Mouse (Mus musculus): ENCODE data around the gene Noxo1. TPM values are rescaled to one million over a fixed set of nuclear protein-coding genes. Genes with fewer than 3 reads are reported as not detected.

The Noxo1 gene
- total RNA-seq, 2 experiments from 2014 or later, result 0.62 to 1.5 TPM

GRCm38 (mm10) chr17:24737135-24737810 lies 41.2 kb downstream of the Noxo1 start:
- ATAC-seq (ENCODE audit: poor library complexity, severe bottlenecking), result peak; percentile 51

- no peak for ATAC-seq (ENCODE audit: poor library complexity, severe bottlenecking)
Observed at GRCm38 (mm10) chr17:24738238-24738637, 42.2 kb downstream of the Noxo1 start.

DNA sequence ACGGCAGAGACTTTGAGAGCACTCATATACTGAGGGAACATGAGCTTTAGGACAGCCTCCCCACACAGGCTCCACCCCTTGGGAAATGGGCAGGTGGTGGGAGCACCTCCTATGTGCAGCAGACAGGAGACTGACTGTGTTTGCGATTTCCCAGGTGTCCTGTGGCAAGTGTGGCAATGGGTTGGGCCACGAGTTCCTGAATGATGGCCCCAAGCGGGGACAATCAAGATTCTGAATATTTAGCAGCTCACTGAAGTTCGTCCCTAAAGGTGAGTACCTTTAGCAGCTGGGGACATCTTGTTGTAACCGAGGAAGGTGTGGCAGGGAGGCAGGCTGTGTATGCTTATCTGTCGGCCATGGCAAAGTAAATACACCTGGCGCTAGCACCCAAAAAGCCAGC lies 43.9 kb downstream of the Noxo1 start:
- ATAC-seq (ENCODE audit: poor library complexity, severe bottlenecking), result no peak

DNA sequence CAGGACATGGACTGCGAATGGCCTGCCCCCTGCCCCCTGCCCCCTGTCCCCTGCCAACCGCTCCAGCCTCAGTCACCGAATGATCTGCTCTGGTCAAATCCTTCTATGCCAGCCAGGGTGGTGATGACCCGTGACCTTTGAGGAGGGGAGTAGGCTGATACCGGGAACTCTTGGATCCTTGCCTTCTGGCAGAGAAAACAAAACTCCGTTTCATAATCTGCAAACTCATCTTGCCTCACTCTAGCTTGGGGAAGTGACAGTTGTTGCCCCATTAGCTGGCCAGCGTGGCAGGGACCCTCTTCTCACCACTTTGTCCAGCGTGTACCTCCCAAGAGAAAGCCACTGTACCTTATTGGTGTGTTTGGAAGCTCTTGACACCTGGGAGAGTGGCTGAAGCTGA lies 46.3 kb downstream of the Noxo1 start:
- peak; percentile 45 for ATAC-seq (ENCODE audit: poor library complexity, severe bottlenecking)

- ATAC-seq (ENCODE audit: poor library complexity, severe bottlenecking), result no peak
Observed at GRCm38 (mm10) chr17:24743896-24744295, 47.9 kb downstream of the Noxo1 start.

- ATAC-seq (ENCODE audit: poor library complexity, severe bottlenecking), result no peak
Observed at GRCm38 (mm10) chr17:24744381-24744780, 48.3 kb downstream of the Noxo1 start.

GRCm38 (mm10) chr17:24745526-24746497 lies 49.8 kb downstream of the Noxo1 start:
- ATAC-seq (ENCODE audit: poor library complexity, severe bottlenecking), result peak; percentile 77

- no peak for ATAC-seq (ENCODE audit: poor library complexity, severe bottlenecking)
Observed at GRCm38 (mm10) chr17:24746986-24747385, 51.0 kb downstream of the Noxo1 start.

Other genes with a start within 250 kb of the Noxo1 start
Only the 30 nearest of the 32 such genes appear.
- 20.7 and 25.5 TPM in 2 replicates for gene Pgp, start 225.8 kb upstream of the Noxo1 start, total RNA-seq (2015)
- 14.5 and 14.6 TPM in 2 replicates for gene Pgp, start 225.8 kb upstream of the Noxo1 start, total RNA-seq (2017)
- gene Bricd5, start 222.3 kb upstream of the Noxo1 start, total RNA-seq (2015), result 0.75 TPM in 1 of 2 replicates, not detected in the other
- gene Bricd5, start 222.3 kb upstream of the Noxo1 start, total RNA-seq (2017), result 0.26 TPM in 1 of 2 replicates, not detected in the other
- gene Mlst8, start 217.2 kb upstream of the Noxo1 start, total RNA-seq (2015), result 12.5 and 14.6 TPM in 2 replicates
- gene Mlst8, start 217.2 kb upstream of the Noxo1 start, total RNA-seq (2017), result 42.3 and 43.2 TPM in 2 replicates
- not detected in 2 replicates for gene Caskin1, start 207.6 kb upstream of the Noxo1 start, total RNA-seq (2015)
- gene Caskin1, start 207.6 kb upstream of the Noxo1 start, total RNA-seq (2017), result not detected in 2 replicates
- gene Traf7, start 168.3 kb upstream of the Noxo1 start, total RNA-seq (2015), result 46.4 and 48.1 TPM in 2 replicates
- 81.3 and 82.8 TPM in 2 replicates for gene Traf7, start 168.3 kb upstream of the Noxo1 start, total RNA-seq (2017)
- 0.42 and 0.57 TPM in 2 replicates for gene Rab26, start 162.0 kb upstream of the Noxo1 start, total RNA-seq (2015)
- 0.95 and 1.1 TPM in 2 replicates for gene Rab26, start 162.0 kb upstream of the Noxo1 start, total RNA-seq (2017)
- gene Pkd1, start 146.4 kb upstream of the Noxo1 start, total RNA-seq (2015), result 7.8 and 10.8 TPM in 2 replicates
- 13.1 and 19.9 TPM in 2 replicates for gene Pkd1, start 146.4 kb upstream of the Noxo1 start, total RNA-seq (2017)
- gene Tsc2, start 63.6 kb upstream of the Noxo1 start, total RNA-seq (2015), result 60.9 and 78.2 TPM in 2 replicates
- 25.5 and 32.4 TPM in 2 replicates for gene Tsc2, start 63.6 kb upstream of the Noxo1 start, total RNA-seq (2017)
- 0.50 and 2.1 TPM in 2 replicates for gene Nthl1, start 63.6 kb upstream of the Noxo1 start, total RNA-seq (2015)
- 3.4 and 4.7 TPM in 2 replicates for gene Nthl1, start 63.6 kb upstream of the Noxo1 start, total RNA-seq (2017)
- gene Slc9a3r2, start 45.9 kb upstream of the Noxo1 start, total RNA-seq (2015), result 0.30 and 1.4 TPM in 2 replicates
- 1.1 and 1.5 TPM in 2 replicates for gene Slc9a3r2, start 45.9 kb upstream of the Noxo1 start, total RNA-seq (2017)
- gene Npw, start 37.8 kb upstream of the Noxo1 start, total RNA-seq (2015), result not detected in 2 replicates
- gene Npw, start 37.8 kb upstream of the Noxo1 start, total RNA-seq (2017), result not detected in 2 replicates
- gene Zfp598, start 26.5 kb upstream of the Noxo1 start, total RNA-seq (2015), result 18.1 and 19.2 TPM in 2 replicates
- gene Zfp598, start 26.5 kb upstream of the Noxo1 start, total RNA-seq (2017), result 12.7 and 17.8 TPM in 2 replicates
- gene Syngr3, start 6.3 kb upstream of the Noxo1 start, total RNA-seq (2015), result not detected in 2 replicates
- not detected in 2 replicates for gene Syngr3, start 6.3 kb upstream of the Noxo1 start, total RNA-seq (2017)
- 18.1 and 21.8 TPM in 2 replicates for gene Gfer, start 78 bp upstream of the Noxo1 start, total RNA-seq (2015)
- gene Gfer, start 78 bp upstream of the Noxo1 start, total RNA-seq (2017), result 31.6 and 36.2 TPM in 2 replicates
- gene Tbl3, start 11.4 kb downstream of the Noxo1 start, total RNA-seq (2015), result 9.1 and 10.3 TPM in 2 replicates
- 15.6 and 21.3 TPM in 2 replicates for gene Tbl3, start 11.4 kb downstream of the Noxo1 start, total RNA-seq (2017)
- not detected in 2 replicates for gene Rnf151, start 21.8 kb downstream of the Noxo1 start, total RNA-seq (2015)
- gene Rnf151, start 21.8 kb downstream of the Noxo1 start, total RNA-seq (2017), result not detected in 2 replicates
- 2,172 and 2,303 TPM in 2 replicates for gene Rps2, start 21.9 kb downstream of the Noxo1 start, total RNA-seq (2015)
- 591 and 664 TPM in 2 replicates for gene Rps2, start 21.9 kb downstream of the Noxo1 start, total RNA-seq (2017)
- gene Ndufb10, start 28.2 kb downstream of the Noxo1 start, total RNA-seq (2015), result 186 and 217 TPM in 2 replicates
- 251 and 266 TPM in 2 replicates for gene Ndufb10, start 28.2 kb downstream of the Noxo1 start, total RNA-seq (2017)
- 0.45 and 0.52 TPM in 2 replicates for gene Rpl3l, start 31.6 kb downstream of the Noxo1 start, total RNA-seq (2015)
- 0.15 and 1.5 TPM in 2 replicates for gene Rpl3l, start 31.6 kb downstream of the Noxo1 start, total RNA-seq (2017)
- gene Msrb1, start 40.4 kb downstream of the Noxo1 start, total RNA-seq (2015), result 1,003 and 1,039 TPM in 2 replicates
- gene Msrb1, start 40.4 kb downstream of the Noxo1 start, total RNA-seq (2017), result 540 and 544 TPM in 2 replicates
- gene Hs3st6, start 56.8 kb downstream of the Noxo1 start, total RNA-seq (2015), result not detected in 2 replicates
- not detected in 2 replicates for gene Hs3st6, start 56.8 kb downstream of the Noxo1 start, total RNA-seq (2017)
- gene Meiob, start 108.1 kb downstream of the Noxo1 start, total RNA-seq (2015), result not detected in 2 replicates
- gene Meiob, start 108.1 kb downstream of the Noxo1 start, total RNA-seq (2017), result 0.33 TPM in 1 of 2 replicates, not detected in the other
- 29.5 and 46.1 TPM in 2 replicates for gene Hagh, start 143.9 kb downstream of the Noxo1 start, total RNA-seq (2015)
- gene Hagh, start 143.9 kb downstream of the Noxo1 start, total RNA-seq (2017), result 22.8 and 25.0 TPM in 2 replicates
- gene Fahd1, start 154.1 kb downstream of the Noxo1 start, total RNA-seq (2015), result 3.7 and 4.0 TPM in 2 replicates
- gene Fahd1, start 154.1 kb downstream of the Noxo1 start, total RNA-seq (2017), result 8.4 and 13.0 TPM in 2 replicates
- not detected in 2 replicates for gene Igfals, start 169.8 kb downstream of the Noxo1 start, total RNA-seq (2015)
- not detected in 2 replicates for gene Igfals, start 169.8 kb downstream of the Noxo1 start, total RNA-seq (2017)
- 74.4 and 76.3 TPM in 2 replicates for gene Nubp2, start 190.1 kb downstream of the Noxo1 start, total RNA-seq (2015)
- gene Nubp2, start 190.1 kb downstream of the Noxo1 start, total RNA-seq (2017), result 39.8 and 43.2 TPM in 2 replicates
- gene Spsb3, start 190.4 kb downstream of the Noxo1 start, total RNA-seq (2015), result 17.1 and 19.8 TPM in 2 replicates
- gene Spsb3, start 190.4 kb downstream of the Noxo1 start, total RNA-seq (2017), result 11.1 and 11.9 TPM in 2 replicates
- 2.2 and 5.8 TPM in 2 replicates for gene Eme2, start 198.9 kb downstream of the Noxo1 start, total RNA-seq (2015)
- gene Eme2, start 198.9 kb downstream of the Noxo1 start, total RNA-seq (2017), result 13.5 and 17.4 TPM in 2 replicates
- 30.0 and 30.1 TPM in 2 replicates for gene Mrps34, start 198.9 kb downstream of the Noxo1 start, total RNA-seq (2015)
- gene Mrps34, start 198.9 kb downstream of the Noxo1 start, total RNA-seq (2017), result 12.9 and 18.9 TPM in 2 replicates
- 27.2 and 28.2 TPM in 2 replicates for gene Nme3, start 200.3 kb downstream of the Noxo1 start, total RNA-seq (2015)
- 40.9 and 45.5 TPM in 2 replicates for gene Nme3, start 200.3 kb downstream of the Noxo1 start, total RNA-seq (2017)

All from megakaryocyte, adult 5-6 weeks (primary cell).